Mouse (Mus musculus) neural tube, embryonic 13.5 days (tissue): ENCODE measurements around the gene Gm10271. TPM values are rescaled to one million over a fixed set of nuclear protein-coding genes. Genes with fewer than 3 reads are reported as not detected.

ENCODE experiments used
- ATAC-seq: fragments of 200-750 bp; cut with Nextera tagmentation; 2 replicates; pipeline ENCODE4 v1.8.0; 2017; ENCODE audit warnings: low read depth, mild to moderate bottlenecking, moderate TSS enrichment, moderate library complexity
- H3K27ac ChIP-seq: fragments of 300-500 bp; sonication (generic); replicated peaks from 2 replicates; pipeline ENCODE4 v1.5.1; 2015; ENCODE audit warnings: moderate library complexity, mild to moderate bottlenecking, inconsistent platforms
- H3K27me3 ChIP-seq: fragments of 300-500 bp; sonication (generic); 2 replicates; pipeline ENCODE4 v1.6.1; 2015; ENCODE audit warnings: mild to moderate bottlenecking, inconsistent platforms
- H3K36me3 ChIP-seq: fragments of 300-500 bp; sonication (generic); 2 replicates; pipeline ENCODE4 v1.6.1; 2015; ENCODE audit warnings: mild to moderate bottlenecking, inconsistent platforms
- H3K4me1 ChIP-seq: fragments of 300-500 bp; sonication (generic); replicated peaks from 2 replicates; pipeline ENCODE4 v1.6.1; 2015; ENCODE audit warnings: inconsistent platforms
- H3K4me2 ChIP-seq: fragments of 300-500 bp; sonication (generic); 2 replicates; pipeline ENCODE4 v1.6.1; 2015; ENCODE audit warnings: inconsistent platforms, mild to moderate bottlenecking, moderate library complexity
- H3K4me3 ChIP-seq: fragments of 300-500 bp; sonication (generic); 2 replicates; pipeline ENCODE4 v1.5.1; 2015; ENCODE audit warnings: mild to moderate bottlenecking, inconsistent platforms
- H3K9ac ChIP-seq: fragments of 300-500 bp; sonication (generic); 2 replicates; pipeline ENCODE4 v1.6.1; 2015; ENCODE audit warnings: moderate library complexity, mild to moderate bottlenecking, inconsistent platforms
- H3K9me3 ChIP-seq: fragments of 300-500 bp; sonication (generic); 2 replicates; pipeline ENCODE4 v1.6.1; 2016; ENCODE audit warnings: inconsistent platforms
- WGBS: fragments of 180-500 bp; shearing (Covaris S2); methylation state at CpG from one replicate; pipeline ENCODE4 v1.1.7; 2015; 5-methylcytosine and 5-hydroxymethylcytosine counted together
- polyA plus RNA-seq: library from polyadenylated mRNA; unstranded; fragments of >200 nt; fragmentation: Nextera tagmentation; extraction: Ambion mirVana; gene quantifications from 2 replicates; pipeline ENCODE4 v1.2.1, GENCODE M21; 2015

Gm10271 gene
- polyA plus RNA-seq, 1 experiment from 2014 or later, result not detected

- no peak; the same call in 1 of the 2 replicates for ATAC-seq
- peak overlapping the region; percentile 71 for H3K4me2 ChIP-seq
- H3K4me1 ChIP-seq, result peaks cover 42% of the 10 kb centered on the region
- no peaks in the 10 kb centered on the region for H3K9me3 ChIP-seq
- H3K4me3 ChIP-seq, result peak overlapping the region; percentile 88
- H3K27me3 ChIP-seq, result no peaks in the 10 kb centered on the region
- 2% methylated on average over 44 of the region's 44 CpGs for WGBS
- peak overlapping the region; percentile 92 for H3K27ac ChIP-seq
- peak overlapping the region; percentile 87 for H3K9ac ChIP-seq
- no peaks in the 10 kb centered on the region for H3K36me3 ChIP-seq
These were observed 23.0 kb downstream of the Gm10271 start for GRCm38 (mm10) chr10:116949111-116950008.

GRCm38 (mm10) chr10:116948414-116948813 is 24.0 kb downstream of the Gm10271 start:
- peaks cover 42% of the 10 kb centered on the region for H3K4me1 ChIP-seq
- H3K9me3 ChIP-seq, result no peaks in the 10 kb centered on the region
- H3K27ac ChIP-seq, result no peak overlapping the region
- no peaks in the 10 kb centered on the region for H3K36me3 ChIP-seq
- H3K4me3 ChIP-seq, result peak overlapping the region; percentile 88
- no peak overlapping the region for H3K9ac ChIP-seq
- H3K27me3 ChIP-seq, result no peaks in the 10 kb centered on the region
- ATAC-seq, result no peak
- H3K4me2 ChIP-seq, result peak overlapping the region; percentile 71
- WGBS, result 80% methylated on average over 9 of the region's 9 CpGs

DNA sequence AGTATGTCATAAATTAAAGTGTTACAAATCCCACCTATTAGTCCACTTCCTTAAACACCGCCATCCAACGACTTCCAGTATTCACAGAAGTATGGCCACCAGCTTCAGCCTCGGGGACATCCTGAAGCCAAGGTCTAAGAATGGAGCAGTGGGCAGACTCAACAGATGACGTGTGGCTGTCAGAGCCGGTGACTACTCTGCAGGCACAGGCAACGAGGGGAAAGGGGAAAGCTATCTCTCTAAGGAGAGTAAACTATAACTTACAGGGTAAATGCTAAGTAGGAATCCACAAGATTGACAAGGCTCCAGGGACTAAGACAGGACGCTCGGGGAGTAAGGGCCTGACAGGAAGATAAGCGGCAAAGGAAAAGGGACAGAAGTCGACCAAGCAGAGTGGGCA is 27.5 kb downstream of the Gm10271 start:
- H3K4me1 ChIP-seq, result peaks cover 37% of the 10 kb centered on the region
- ATAC-seq, result no peak
- H3K9ac ChIP-seq, result no peak overlapping the region
- no peak overlapping the region for H3K4me2 ChIP-seq
- 65% methylated on average over 10 of the region's 10 CpGs for WGBS
- no peaks in the 10 kb centered on the region for H3K27me3 ChIP-seq
- peaks cover 9% of the 10 kb centered on the region for H3K36me3 ChIP-seq
- no peak overlapping the region for H3K27ac ChIP-seq
- no peak overlapping the region for H3K4me3 ChIP-seq
- no peaks in the 10 kb centered on the region for H3K9me3 ChIP-seq

DNA sequence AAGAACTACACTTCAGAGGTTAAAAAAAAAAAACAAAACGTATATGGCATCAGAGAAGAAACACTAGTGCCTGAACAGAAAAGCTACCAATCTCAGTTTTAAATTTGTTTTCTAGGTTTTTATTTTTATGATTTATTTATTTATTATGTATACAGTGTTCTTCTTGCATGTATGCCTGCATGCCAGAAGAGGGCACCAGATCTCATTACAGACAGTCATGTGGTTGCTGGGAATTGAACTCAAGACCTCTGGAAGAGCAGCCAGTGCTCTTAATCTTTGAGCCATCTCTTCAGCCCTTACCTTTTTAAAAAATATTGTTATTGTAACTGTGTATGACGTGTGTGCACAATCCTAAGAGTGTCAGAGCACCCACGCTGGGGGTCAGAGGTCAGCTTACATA is 28.3 kb downstream of the Gm10271 start:
- H3K9me3 ChIP-seq, result no peaks in the 10 kb centered on the region
- no peak overlapping the region for H3K4me2 ChIP-seq
- no peak overlapping the region for H3K27ac ChIP-seq
- no peak overlapping the region for H3K9ac ChIP-seq
- WGBS, result 90% methylated on average over 3 of the region's 3 CpGs
- H3K4me1 ChIP-seq, result peaks cover 34% of the 10 kb centered on the region
- no peaks in the 10 kb centered on the region for H3K27me3 ChIP-seq
- no peak overlapping the region for H3K4me3 ChIP-seq
- no peak for ATAC-seq
- peaks cover 10% of the 10 kb centered on the region for H3K36me3 ChIP-seq

GRCm38 (mm10) chr10:116943025-116943424 is 29.4 kb downstream of the Gm10271 start:
- WGBS, result 93% methylated on average over 6 of the region's 6 CpGs
- Histone ChIP-seq H3K4me2 (no peak overlapping the region), H3K27me3 (no peaks in the 10 kb centered on the region), H3K27ac (no peak overlapping the region), H3K36me3 (peaks cover 21% of the 10 kb centered on the region), H3K4me1 (peaks cover 22% of the 10 kb centered on the region), H3K4me3 (no peak overlapping the region), H3K9ac (no peak overlapping the region), H3K9me3 (no peaks in the 10 kb centered on the region)
- ATAC-seq, result no peak

- no peaks in the 10 kb centered on the region for H3K9me3 ChIP-seq
- H3K9ac ChIP-seq, result no peak overlapping the region
- no peaks in the 10 kb centered on the region for H3K27me3 ChIP-seq
- no peak for ATAC-seq
- peak overlapping the region; percentile 3; the same call in 1 of the 2 replicates for H3K4me2 ChIP-seq
- peaks cover 38% of the 10 kb centered on the region for H3K36me3 ChIP-seq
- H3K4me3 ChIP-seq, result no peak overlapping the region
- WGBS, result 50% methylated on average over 12 of the region's 12 CpGs
- peaks cover 9% of the 10 kb centered on the region; the same call in 1 of the 2 replicates for H3K4me1 ChIP-seq
- H3K27ac ChIP-seq, result no peak overlapping the region
These were observed 37.4 kb downstream of the Gm10271 start for GRCm38 (mm10) chr10:116935028-116935427.

GRCm38 (mm10) chr10:116933794-116934193 is 38.6 kb downstream of the Gm10271 start:
- Histone ChIP-seq H3K4me3 (no peak overlapping the region), H3K9ac (no peak overlapping the region), H3K4me2 (no peak overlapping the region), H3K27me3 (no peaks in the 10 kb centered on the region), H3K27ac (no peak overlapping the region), H3K4me1 (peaks cover 9% of the 10 kb centered on the region; the same call in 1 of the 2 replicates), H3K36me3 (peaks cover 34% of the 10 kb centered on the region), H3K9me3 (no peaks in the 10 kb centered on the region)
- 93% methylated on average over 7 of the region's 7 CpGs for WGBS
- no peak for ATAC-seq

GRCm38 (mm10) chr10:116932418-116932817 is 40.0 kb downstream of the Gm10271 start:
- Histone ChIP-seq H3K4me3 (no peak overlapping the region), H3K36me3 (peaks cover 26% of the 10 kb centered on the region), H3K9me3 (no peaks in the 10 kb centered on the region), H3K27ac (no peak overlapping the region), H3K27me3 (no peaks in the 10 kb centered on the region), H3K4me1 (peaks cover 9% of the 10 kb centered on the region; the same call in 1 of the 2 replicates), H3K4me2 (no peak overlapping the region), H3K9ac (no peak overlapping the region)
- 87% methylated on average over 13 of the region's 13 CpGs for WGBS
- no peak for ATAC-seq

DNA sequence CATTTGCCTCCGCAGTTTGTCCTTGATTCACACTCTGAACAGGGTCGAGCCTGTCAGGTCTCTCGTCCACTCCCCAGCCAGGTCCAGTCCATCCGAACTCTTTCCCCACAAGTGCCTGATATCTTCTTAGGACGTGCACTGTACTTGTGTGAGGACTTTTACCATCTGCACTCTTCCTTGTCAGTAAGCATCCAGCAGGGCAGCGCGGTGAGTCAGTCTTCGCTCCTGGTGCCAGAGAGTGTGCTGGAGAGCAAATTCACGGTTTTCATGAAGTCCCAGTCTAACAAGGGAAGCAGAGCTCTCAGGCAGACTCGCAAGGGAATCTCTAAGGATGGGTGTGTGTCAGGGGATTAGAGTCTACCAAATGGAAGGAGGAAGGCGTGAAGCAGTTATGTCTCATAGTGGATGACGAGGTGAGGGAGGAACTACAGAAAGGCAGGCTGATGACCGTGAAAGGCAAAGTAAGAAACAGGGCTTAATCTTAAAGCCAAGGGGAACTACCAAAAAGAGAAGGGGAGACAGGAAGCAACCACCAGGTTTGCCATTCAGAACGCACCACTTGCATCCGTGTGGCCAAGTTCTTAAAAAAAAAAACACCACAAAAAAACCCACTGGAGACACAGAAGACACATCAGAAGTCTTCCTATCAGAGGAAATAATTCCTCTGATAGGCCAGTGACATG is 40.8 kb downstream of the Gm10271 start:
- Histone ChIP-seq H3K4me1 (peaks cover 9% of the 10 kb centered on the region; the same call in 1 of the 2 replicates), H3K9ac (no peak overlapping the region), H3K36me3 (peaks cover 26% of the 10 kb centered on the region), H3K4me3 (no peak overlapping the region), H3K4me2 (no peak overlapping the region), H3K9me3 (no peaks in the 10 kb centered on the region), H3K27ac (no peak overlapping the region), H3K27me3 (no peaks in the 10 kb centered on the region)
- ATAC-seq, result no peak
- WGBS, result 87% methylated on average over 15 of the region's 15 CpGs

DNA sequence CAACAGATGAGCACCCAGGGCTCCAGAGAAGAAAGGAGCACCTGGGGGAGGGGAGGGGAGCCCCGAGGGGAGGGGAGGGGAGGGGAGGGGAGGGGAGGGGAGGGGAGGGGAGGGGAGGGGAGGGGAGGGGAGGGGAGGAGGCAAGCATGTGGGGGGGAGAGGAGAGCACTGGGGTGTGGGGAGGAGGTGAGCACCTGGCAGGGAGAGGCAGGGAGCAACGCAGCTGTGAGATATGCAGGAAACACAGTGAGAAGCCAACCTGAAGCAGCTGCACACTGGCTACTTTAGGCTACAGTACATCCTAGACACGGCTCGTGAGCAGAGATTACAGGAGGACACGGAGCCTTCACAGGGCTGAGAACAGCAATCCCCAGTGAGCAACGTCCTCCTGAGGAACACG is 41.5 kb downstream of the Gm10271 start:
- Histone ChIP-seq H3K4me1 (peaks cover 9% of the 10 kb centered on the region; the same call in 1 of the 2 replicates), H3K4me3 (no peak overlapping the region), H3K36me3 (peaks cover 24% of the 10 kb centered on the region), H3K9me3 (no peaks in the 10 kb centered on the region), H3K27me3 (no peaks in the 10 kb centered on the region), H3K9ac (no peak overlapping the region), H3K27ac (no peak overlapping the region), H3K4me2 (no peak overlapping the region)
- 87% methylated on average over 6 of the region's 7 CpGs for whole genome bisulfite sequencing
- no peak for ATAC-seq

GRCm38 (mm10) chr10:116930506-116930905 is 41.9 kb downstream of the Gm10271 start:
- Histone ChIP-seq H3K4me3 (no peak overlapping the region), H3K4me2 (no peak overlapping the region), H3K9me3 (no peaks in the 10 kb centered on the region), H3K27ac (no peak overlapping the region), H3K4me1 (peaks cover 9% of the 10 kb centered on the region; the same call in 1 of the 2 replicates), H3K27me3 (no peaks in the 10 kb centered on the region), H3K9ac (no peak overlapping the region), H3K36me3 (peaks cover 26% of the 10 kb centered on the region)
- ATAC-seq, result no peak
- WGBS, result 86% methylated on average over 7 of the region's 7 CpGs

GRCm38 (mm10) chr10:116928826-116929225 is 43.6 kb downstream of the Gm10271 start:
- peaks cover 42% of the 10 kb centered on the region for H3K36me3 ChIP-seq
- no peak overlapping the region for H3K9ac ChIP-seq
- WGBS, result 87% methylated on average over 3 of the region's 3 CpGs
- H3K27ac ChIP-seq, result no peak overlapping the region
- no peak overlapping the region for H3K4me3 ChIP-seq
- no peak for ATAC-seq
- no peak overlapping the region for H3K4me2 ChIP-seq
- H3K4me1 ChIP-seq, result no peaks in the 10 kb centered on the region
- no peaks in the 10 kb centered on the region for H3K9me3 ChIP-seq
- no peaks in the 10 kb centered on the region for H3K27me3 ChIP-seq
